Mouse (Mus musculus): Measurements from ENCODE around the gene Rab11fip4. TPM values are rescaled to one million over a fixed set of nuclear protein-coding genes. Genes with fewer than 3 reads are reported as not detected.

The Rab11fip4 gene
- polyA plus RNA-seq, 1 experiment from 2014 or later = 0.31 TPM

GRCm38 (mm10) chr11:79671668-79672281, 80.8 kb downstream of the Rab11fip4 start:
- Histone ChIP-seq H3K4me3 (no peak overlapping the region), H3K27ac (replicated peaks) (no peak overlapping the region), H3K9me3 (no peaks in the 10 kb centered on the region), H3K9ac (no peak overlapping the region), H3K36me3 (no peaks in the 10 kb centered on the region), H3K4me1 (peaks cover 30% of the 10 kb centered on the region), H3K4me2 (no peak overlapping the region), H3K27me3 (replicated peaks) (no peaks in the 10 kb centered on the region)
- WGBS = 49% methylated on average over 6 of the region's 6 CpGs
- ATAC-seq (ENCODE audit: extremely low read depth, insufficient number of reproducible peaks, low FRiP score, low TSS enrichment) = no peak

- WGBS = 72% methylated on average over 5 of the region's 5 CpGs
- no peaks in the 10 kb centered on the region for H3K36me3 ChIP-seq
- ATAC-seq (ENCODE audit: extremely low read depth, insufficient number of reproducible peaks, low FRiP score, low TSS enrichment) = no peak
- H3K4me3 ChIP-seq = no peak overlapping the region
- H3K27ac ChIP-seq (replicated peaks) = no peak overlapping the region
- no peaks in the 10 kb centered on the region for H3K9me3 ChIP-seq
- peaks cover 30% of the 10 kb centered on the region for H3K4me1 ChIP-seq
- H3K4me2 ChIP-seq = no peak overlapping the region
- H3K27me3 ChIP-seq (replicated peaks) = no peaks in the 10 kb centered on the region
- no peak overlapping the region for H3K9ac ChIP-seq
Measured at GRCm38 (mm10) chr11:79673072-79673471, 82.1 kb downstream of the Rab11fip4 start.

GRCm38 (mm10) chr11:79673717-79674116, 82.7 kb downstream of the Rab11fip4 start:
- H3K27ac ChIP-seq (replicated peaks) = no peak overlapping the region
- WGBS = 46% methylated on average over 8 of the region's 8 CpGs
- H3K4me1 ChIP-seq = peaks cover 30% of the 10 kb centered on the region
- ATAC-seq (ENCODE audit: extremely low read depth, insufficient number of reproducible peaks, low FRiP score, low TSS enrichment) = no peak
- no peaks in the 10 kb centered on the region for H3K27me3 ChIP-seq (replicated peaks)
- no peaks in the 10 kb centered on the region for H3K9me3 ChIP-seq
- H3K36me3 ChIP-seq = no peaks in the 10 kb centered on the region
- no peak overlapping the region for H3K4me2 ChIP-seq
- no peak overlapping the region for H3K4me3 ChIP-seq
- H3K9ac ChIP-seq = no peak overlapping the region

GRCm38 (mm10) chr11:79674231-79674630, 83.2 kb downstream of the Rab11fip4 start:
- H3K27ac ChIP-seq (replicated peaks) = no peak overlapping the region
- no peak overlapping the region for H3K4me2 ChIP-seq
- ATAC-seq (ENCODE audit: extremely low read depth, insufficient number of reproducible peaks, low FRiP score, low TSS enrichment) = no peak
- H3K36me3 ChIP-seq = no peaks in the 10 kb centered on the region
- peaks cover 30% of the 10 kb centered on the region for H3K4me1 ChIP-seq
- H3K27me3 ChIP-seq (replicated peaks) = no peaks in the 10 kb centered on the region; the same call in 1 of the 2 replicates
- WGBS = 71% methylated on average over 3 of the region's 3 CpGs
- no peak overlapping the region for H3K4me3 ChIP-seq
- no peaks in the 10 kb centered on the region for H3K9me3 ChIP-seq
- no peak overlapping the region for H3K9ac ChIP-seq

GRCm38 (mm10) chr11:79674632-79675031, 83.6 kb downstream of the Rab11fip4 start:
- WGBS = 47% methylated on average over 7 of the region's 7 CpGs
- H3K4me1 ChIP-seq = peaks cover 30% of the 10 kb centered on the region
- no peaks in the 10 kb centered on the region for H3K36me3 ChIP-seq
- no peak overlapping the region for H3K9ac ChIP-seq
- H3K27ac ChIP-seq (replicated peaks) = no peak overlapping the region
- no peak for ATAC-seq (ENCODE audit: extremely low read depth, insufficient number of reproducible peaks, low FRiP score, low TSS enrichment)
- no peak overlapping the region for H3K4me3 ChIP-seq
- H3K9me3 ChIP-seq = no peaks in the 10 kb centered on the region
- no peak overlapping the region for H3K4me2 ChIP-seq
- no peaks in the 10 kb centered on the region; the same call in 1 of the 2 replicates for H3K27me3 ChIP-seq (replicated peaks)

- peaks cover 25% of the 10 kb centered on the region for H3K4me1 ChIP-seq
- H3K36me3 ChIP-seq = no peaks in the 10 kb centered on the region
- no peak overlapping the region for H3K4me2 ChIP-seq
- peaks cover 3% of the 10 kb centered on the region; the same call in 1 of the 2 replicates for H3K27me3 ChIP-seq (replicated peaks)
- 71% methylated on average over 12 of the region's 12 CpGs for WGBS
- H3K27ac ChIP-seq (replicated peaks) = no peak overlapping the region
- H3K9me3 ChIP-seq = no peaks in the 10 kb centered on the region
- no peak overlapping the region for H3K9ac ChIP-seq
- ATAC-seq (ENCODE audit: extremely low read depth, insufficient number of reproducible peaks, low FRiP score, low TSS enrichment) = no peak
- no peak overlapping the region for H3K4me3 ChIP-seq
Measured at GRCm38 (mm10) chr11:79675285-79675684, 84.3 kb downstream of the Rab11fip4 start.

GRCm38 (mm10) chr11:79675994-79676393, 85.0 kb downstream of the Rab11fip4 start:
- H3K27ac ChIP-seq (replicated peaks) = no peak overlapping the region

GRCm38 (mm10) chr11:79676483-79676967, 85.5 kb downstream of the Rab11fip4 start:
- no peak overlapping the region for H3K9ac ChIP-seq
- peaks cover 9% of the 10 kb centered on the region; the same call in 1 of the 2 replicates for H3K27me3 ChIP-seq (replicated peaks)
- no peak overlapping the region for H3K27ac ChIP-seq (replicated peaks)
- no peaks in the 10 kb centered on the region for H3K36me3 ChIP-seq
- WGBS = 64% methylated on average over 2 of the region's 2 CpGs
- H3K4me2 ChIP-seq = no peak overlapping the region
- H3K9me3 ChIP-seq = no peaks in the 10 kb centered on the region
- H3K4me3 ChIP-seq = no peak overlapping the region
- peaks cover 21% of the 10 kb centered on the region for H3K4me1 ChIP-seq
- no peak for ATAC-seq (ENCODE audit: extremely low read depth, insufficient number of reproducible peaks, low FRiP score, low TSS enrichment)

More at GRCm38 (mm10) chr11:79675994-79676393, 85.0 kb downstream of the Rab11fip4 start:
- Histone ChIP-seq H3K27me3 (replicated peaks) (peaks cover 9% of the 10 kb centered on the region; the same call in 1 of the 2 replicates), H3K4me3 (no peak overlapping the region), H3K4me2 (no peak overlapping the region), H3K9ac (no peak overlapping the region), H3K4me1 (peaks cover 21% of the 10 kb centered on the region), H3K36me3 (no peaks in the 10 kb centered on the region), H3K9me3 (no peaks in the 10 kb centered on the region)
- WGBS = 56% methylated on average over 6 of the region's 6 CpGs
- ATAC-seq (ENCODE audit: extremely low read depth, insufficient number of reproducible peaks, low FRiP score, low TSS enrichment) = no peak

GRCm38 (mm10) chr11:79677402-79677801, 86.4 kb downstream of the Rab11fip4 start:
- no peaks in the 10 kb centered on the region for H3K36me3 ChIP-seq
- H3K9me3 ChIP-seq = no peaks in the 10 kb centered on the region
- no peak overlapping the region for H3K9ac ChIP-seq
- no peak overlapping the region for H3K4me2 ChIP-seq
- no peak overlapping the region for H3K4me3 ChIP-seq
- H3K4me1 ChIP-seq = peaks cover 21% of the 10 kb centered on the region
- 68% methylated on average over 9 of the region's 9 CpGs for WGBS
- peaks cover 16% of the 10 kb centered on the region; the same call in 1 of the 2 replicates for H3K27me3 ChIP-seq (replicated peaks)
- H3K27ac ChIP-seq (replicated peaks) = no peak overlapping the region
- no peak for ATAC-seq (ENCODE audit: extremely low read depth, insufficient number of reproducible peaks, low FRiP score, low TSS enrichment)

- Histone ChIP-seq H3K36me3 (no peaks in the 10 kb centered on the region), H3K27me3 (replicated peaks) (peaks cover 16% of the 10 kb centered on the region; the same call in 1 of the 2 replicates), H3K4me3 (no peak overlapping the region), H3K9me3 (no peaks in the 10 kb centered on the region), H3K27ac (replicated peaks) (no peak overlapping the region), H3K4me1 (peaks cover 21% of the 10 kb centered on the region), H3K4me2 (no peak overlapping the region), H3K9ac (no peak overlapping the region)
- ATAC-seq (ENCODE audit: extremely low read depth, insufficient number of reproducible peaks, low FRiP score, low TSS enrichment) = no peak
- WGBS = 73% methylated on average over 20 of the region's 20 CpGs
Measured at GRCm38 (mm10) chr11:79678363-79679153, 87.5 kb downstream of the Rab11fip4 start.

GRCm38 (mm10) chr11:79679929-79680328, 88.9 kb downstream of the Rab11fip4 start:
- H3K9me3 ChIP-seq = no peaks in the 10 kb centered on the region
- no peak overlapping the region for H3K4me3 ChIP-seq
- 54% methylated on average over 5 of the region's 5 CpGs for WGBS
- H3K36me3 ChIP-seq = no peaks in the 10 kb centered on the region
- H3K4me2 ChIP-seq = no peak overlapping the region
- H3K27me3 ChIP-seq (replicated peaks) = peaks cover 16% of the 10 kb centered on the region; the same call in 1 of the 2 replicates
- H3K9ac ChIP-seq = no peak overlapping the region
- no peak overlapping the region for H3K27ac ChIP-seq (replicated peaks)
- peaks cover 14% of the 10 kb centered on the region for H3K4me1 ChIP-seq
- no peak for ATAC-seq (ENCODE audit: extremely low read depth, insufficient number of reproducible peaks, low FRiP score, low TSS enrichment)
